Mouse (Mus musculus) E14TG2a.4 (cell line): ENCODE measurements around the gene Ocm.
"Not testable (repeated sequence)": the region's sequence is repeated elsewhere in the genome, so short reads cannot be mapped to it uniquely, and the experiment has no call there.

Experiments used
- H3K27me3 ChIP-seq: 2 replicates; pipeline ENCODE4 v1.6.1; 2014; ENCODE audit warnings: low read length, control low read depth; ENCODE audit not compliant: insufficient read depth
- H3K36me3 ChIP-seq: 2 replicates; pipeline ENCODE4 v1.6.1; 2014; ENCODE audit warnings: low read length, control low read depth; ENCODE audit not compliant: insufficient read depth
- H3K4me1 ChIP-seq: replicated peaks from 2 replicates; pipeline ENCODE4 v1.6.1; 2014; ENCODE audit warnings: low read depth, low read length, control low read depth
- H3K4me3 ChIP-seq: replicated peaks from 2 replicates; pipeline ENCODE4 v1.5.1; 2014; ENCODE audit warnings: mild to moderate bottlenecking, low read length
- H3K9me3 ChIP-seq: 2 replicates; pipeline ENCODE4 v1.6.1; 2014; ENCODE audit warnings: low read length, control low read depth
- CTCF ChIP-seq: conservative IDR thresholded peaks from 2 replicates; pipeline ENCODE4 v1.5.1; 2014; ENCODE audit warnings: low read length
- NANOG ChIP-seq: IDR thresholded peaks from 2 replicates; pipeline ENCODE4 v1.6.1; 2014; ENCODE audit warnings: borderline replicate concordance, low read length, mixed read lengths
- POU5F1 ChIP-seq: IDR thresholded peaks from 2 replicates; pipeline ENCODE4 v1.6.1; 2014; ENCODE audit warnings: low read length, borderline replicate concordance

Gene Ocm

GRCm38 (mm10) chr5:144015312-144015650 is 11.2 kb downstream of the Ocm start:
- no peaks in the 10 kb centered on the region for H3K9me3 ChIP-seq
- H3K4me1 ChIP-seq: peaks cover 8% of the 10 kb centered on the region
- TF ChIP-seq POU5F1: no peak
- TF ChIP-seq CTCF: no peak
- no peak for TF ChIP-seq NANOG
- H3K27me3 ChIP-seq: no peaks in the 10 kb centered on the region
- H3K4me3 ChIP-seq: peak overlapping the region; percentile 96
- peaks cover 25% of the 10 kb centered on the region for H3K36me3 ChIP-seq

GRCm38 (mm10) chr5:144014551-144015311 is 11.7 kb downstream of the Ocm start, which contains the start of gene Ccz1:
Gene Ccz1, minus strand, starts transcription at chr5:144014877.
- Histone ChIP-seq H3K27me3 (no peaks in the 10 kb centered on the region), H3K4me3 (peak within 1 kb of the TSS; percentile 96), H3K9me3 (no peaks in the 10 kb centered on the region), H3K4me1 (peaks cover 8% of the 10 kb centered on the region), H3K36me3 (peaks cover 29% of the 10 kb centered on the region)
- TF ChIP-seq CTCF: no peak
- no peak for TF ChIP-seq NANOG
- TF ChIP-seq POU5F1: no peak

- H3K27me3 ChIP-seq: not testable (repeated sequence)
Measured at GRCm38 (mm10) chr5:144013366-144014134, 12.9 kb downstream of the Ocm start.

GRCm38 (mm10) chr5:144002461-144003192 is 23.8 kb downstream of the Ocm start:
- Histone ChIP-seq H3K27me3 (no peaks in the 10 kb centered on the region), H3K9me3 (no peaks in the 10 kb centered on the region), H3K4me1 (peaks cover 14% of the 10 kb centered on the region), H3K4me3 (no peak overlapping the region), H3K36me3 (peaks cover 93% of the 10 kb centered on the region)
- TF ChIP-seq NANOG: no peak
- no peak for TF ChIP-seq POU5F1
- TF ChIP-seq CTCF: no peak

More at GRCm38 (mm10) chr5:144013366-144014134, 12.9 kb downstream of the Ocm start:
- H3K4me1 ChIP-seq, H3K9me3 ChIP-seq: not testable (repeated sequence)
- H3K36me3 ChIP-seq: peaks cover 40% of the 10 kb centered on the region
- H3K4me3 ChIP-seq: peak overlapping the region; percentile 96

GRCm38 (mm10) chr5:143999409-143999808 is 27.1 kb downstream of the Ocm start:
- H3K27me3 ChIP-seq: no peaks in the 10 kb centered on the region
- no peak overlapping the region for H3K4me3 ChIP-seq
- peaks cover 27% of the 10 kb centered on the region for H3K4me1 ChIP-seq
- TF ChIP-seq CTCF: peak; percentile 72
- TF ChIP-seq NANOG: no peak
- no peak for TF ChIP-seq POU5F1
- H3K9me3 ChIP-seq: no peaks in the 10 kb centered on the region
- H3K36me3 ChIP-seq: peaks cover 97% of the 10 kb centered on the region

GRCm38 (mm10) chr5:143994632-143995365 is 31.7 kb downstream of the Ocm start:
- Histone ChIP-seq H3K4me3 (no peak overlapping the region), H3K36me3 (peaks cover 98% of the 10 kb centered on the region), H3K9me3 (no peaks in the 10 kb centered on the region), H3K4me1 (peaks cover 44% of the 10 kb centered on the region), H3K27me3 (no peaks in the 10 kb centered on the region)
- TF ChIP-seq CTCF: 0 out of 2 replicates have a peak, but pooled peaks have one; percentile 7
- no peak for TF ChIP-seq POU5F1

- Histone ChIP-seq H3K4me1 (peaks cover 44% of the 10 kb centered on the region), H3K36me3 (peaks cover 98% of the 10 kb centered on the region), H3K9me3 (no peaks in the 10 kb centered on the region), H3K4me3 (no peak overlapping the region), H3K27me3 (no peaks in the 10 kb centered on the region)
- TF ChIP-seq CTCF (no peak), NANOG (no peak), POU5F1 (no peak)
Measured at GRCm38 (mm10) chr5:143993849-143994248, 32.6 kb downstream of the Ocm start.

- H3K27me3 ChIP-seq: no peaks in the 10 kb centered on the region
- peaks cover 98% of the 10 kb centered on the region for H3K36me3 ChIP-seq
- TF ChIP-seq CTCF (no peak), NANOG (no peak), POU5F1 (no peak)
- peaks cover 44% of the 10 kb centered on the region for H3K4me1 ChIP-seq
- no peaks in the 10 kb centered on the region for H3K9me3 ChIP-seq
- H3K4me3 ChIP-seq: no peak overlapping the region
Measured at GRCm38 (mm10) chr5:143993260-143993659, 33.2 kb downstream of the Ocm start.
